In the genomic region with DNA sequence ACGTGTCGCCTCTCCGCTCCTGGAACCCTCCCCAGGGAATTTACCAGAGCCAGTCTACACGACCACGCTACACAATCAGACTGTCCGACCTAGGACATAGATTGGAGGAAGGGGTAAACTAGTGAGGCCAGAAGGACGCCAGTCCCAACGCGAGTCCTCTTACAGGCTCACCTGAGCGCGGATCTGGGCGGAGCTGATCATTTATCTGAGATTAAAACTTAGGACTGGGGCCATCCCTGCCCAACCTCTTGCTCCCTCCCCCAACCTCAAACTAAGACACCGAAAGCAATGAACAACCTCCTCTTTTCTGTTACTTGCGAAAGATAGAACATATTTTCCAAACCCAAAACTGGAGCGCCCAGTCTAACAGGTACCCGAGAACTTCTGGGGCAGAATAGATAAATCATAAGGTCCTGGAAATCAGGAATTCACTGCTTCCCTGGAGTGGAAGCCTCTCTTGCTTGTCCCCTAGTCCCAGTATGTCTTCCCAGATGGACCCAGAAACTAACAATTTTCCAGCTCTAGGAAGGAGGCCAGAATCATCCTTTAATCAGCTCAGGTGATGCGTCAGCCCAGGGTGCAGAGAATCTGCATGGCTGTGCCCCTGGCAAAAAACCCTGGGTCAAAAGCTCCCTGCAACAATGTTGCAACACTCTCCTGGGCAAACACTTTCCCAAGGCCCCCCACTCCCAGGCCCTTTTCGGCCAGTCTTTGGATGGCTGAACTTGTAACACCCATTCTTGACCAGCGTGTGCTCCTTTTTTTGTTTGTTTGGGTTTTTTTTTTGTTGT, we compare ENCODE assay signal across 8 mouse cellular contexts. TPM values are rescaled to one million over a fixed set of nuclear protein-coding genes. Genes with fewer than 3 reads are reported as not detected.
DNase-seq lines count a peak whose midpoint lies in the region; ATAC-seq and TF ChIP-seq lines count a peak whose summit lies in the region.

No protein-coding gene starts in this region.

- H3K27ac ChIP-seq in embryonic facial prominence, embryonic 12.5 days: peak overlapping the region; percentile 91; the same call in 1 of the 2 replicates
- peak overlapping the region; percentile 88 for H3K27ac ChIP-seq in hindbrain, embryonic 15.5 days (replicated peaks)
- peak overlapping the region; percentile 79 for H3K27ac ChIP-seq in midbrain, postnatal 0 days (ENCODE audit: low read depth, low read length)

- H3K9ac ChIP-seq in embryonic facial prominence, embryonic 12.5 days: peak overlapping the region; percentile 57
- H3K9ac ChIP-seq in hindbrain, embryonic 15.5 days: peak overlapping the region; percentile 54
- peak overlapping the region; percentile 73 for H3K9ac ChIP-seq in midbrain, postnatal 0 days (replicated peaks; ENCODE audit: low read length, poor library complexity, severe bottlenecking)

- ATAC-seq in embryonic facial prominence, embryonic 12.5 days (ENCODE audit: insufficient number of reproducible peaks, insufficient read depth, low FRiP score, low TSS enrichment): peak; percentile 45
- no peak for ATAC-seq in hindbrain, embryonic 15.5 days (ENCODE audit: low FRiP score, low read depth)
- no peak for ATAC-seq in midbrain, postnatal 0 days (ENCODE audit: low FRiP score)

- peaks cover 34% of the 10 kb centered on the region for H3K4me1 ChIP-seq in embryonic facial prominence, embryonic 12.5 days
- H3K4me1 ChIP-seq in hindbrain, embryonic 15.5 days (replicated peaks): peaks cover 39% of the 10 kb centered on the region
- H3K4me1 ChIP-seq in midbrain, postnatal 0 days (ENCODE audit: insufficient read depth, low read length): peaks cover 20% of the 10 kb centered on the region

- H3K36me3 ChIP-seq in embryonic facial prominence, embryonic 12.5 days: peaks cover 9% of the 10 kb centered on the region
- no peaks in the 10 kb centered on the region for H3K36me3 ChIP-seq in hindbrain, embryonic 15.5 days
- no peaks in the 10 kb centered on the region for H3K36me3 ChIP-seq in midbrain, postnatal 0 days (ENCODE audit: insufficient read depth, low read length)

- H3K4me2 ChIP-seq in embryonic facial prominence, embryonic 12.5 days (replicated peaks): peak overlapping the region; percentile 92
- peak overlapping the region; percentile 71 for H3K4me2 ChIP-seq in hindbrain, embryonic 15.5 days
- peak overlapping the region; percentile 79 for H3K4me2 ChIP-seq in midbrain, postnatal 0 days (ENCODE audit: low read depth, low read length, poor library complexity, severe bottlenecking)

- 21% methylated on average over 19 of the region's 19 CpGs for WGBS in embryonic facial prominence, embryonic 12.5 days
- 24% methylated on average over 19 of the region's 19 CpGs for WGBS in hindbrain, embryonic 15.5 days
- WGBS in midbrain, postnatal 0 days: 25% methylated on average over 19 of the region's 19 CpGs

- TF ChIP-seq CTCF in midbrain, postnatal 0 days (IDR thresholded peaks at IDR 0.05): no peak

- H3K9me3 ChIP-seq in embryonic facial prominence, embryonic 12.5 days: no peaks in the 10 kb centered on the region
- no peaks in the 10 kb centered on the region for H3K9me3 ChIP-seq in hindbrain, embryonic 15.5 days
- no peaks in the 10 kb centered on the region for H3K9me3 ChIP-seq in midbrain, postnatal 0 days (ENCODE audit: low read length)

- H3K27me3 ChIP-seq in embryonic facial prominence, embryonic 12.5 days: no peaks in the 10 kb centered on the region
- no peaks in the 10 kb centered on the region for H3K27me3 ChIP-seq in hindbrain, embryonic 15.5 days
- no peaks in the 10 kb centered on the region for H3K27me3 ChIP-seq in midbrain, postnatal 0 days (ENCODE audit: insufficient read depth, low read length)

- H3K4me3 ChIP-seq in embryonic facial prominence, embryonic 12.5 days: peak overlapping the region; percentile 78
- peak overlapping the region; percentile 58 for H3K4me3 ChIP-seq in hindbrain, embryonic 15.5 days
- peak overlapping the region; percentile 54 for H3K4me3 ChIP-seq in midbrain, postnatal 0 days (ENCODE audit: low read depth, low read length)

- peak; percentile 29 for DNase-seq in left cerebral cortex, adult 11 months (ENCODE audit: low spot score)
- no peak for DNase-seq in left cerebral cortex, adult 18-20 months (ENCODE audit: low spot score in 2 of 2)
- no peak for DNase-seq in midbrain, postnatal 0 days (ENCODE audit: low spot score)
- DNase-seq in right cerebral cortex, adult 2 months (ENCODE audit: low spot score in 2 of 2): no peak
- no peak for DNase-seq in adrenal gland, postnatal 4 days (ENCODE audit: low spot score in 2 of 2)
- no peak for DNase-seq in right cerebral cortex, postnatal 4 days

RNA-seq across cellular contexts. Expression of a gene that starts 0.8 kb away (rescaled TPM):
- 100 to 1,000 TPM; 133 to 140 TPM for total RNA-seq in left cerebral cortex, adult 18-20 months (2021)
- 201 and 203 TPM in 2 replicates for polyA plus RNA-seq in embryonic facial prominence, embryonic 12.5 days (2016; fragmentation: Nextera tagmentation; extraction: Ambion mirVana)
- 228 and 230 TPM in 2 replicates for polyA plus RNA-seq in hindbrain, embryonic 15.5 days (2015; fragmentation: Nextera tagmentation; extraction: Ambion mirVana)
- total RNA-seq in midbrain, postnatal 0 days (2014; rRNA removed): 207 and 228 TPM in 2 replicates
- polyA plus RNA-seq in midbrain, postnatal 0 days (2015; fragmentation: Nextera tagmentation; extraction: Ambion mirVana): 116 and 120 TPM in 2 replicates
- total RNA-seq in adrenal gland, postnatal 4 days (2021): 100 to 1,000 TPM; 420 to 464 TPM

RNA-seq across cellular contexts. Expression of a gene that starts 16.8 kb away (rescaled TPM):
- total RNA-seq in left cerebral cortex, adult 18-20 months (2021): 1 to 10 TPM in 1 of 2 experiments, under 1 TPM in 1; 0.98 to 1.5 TPM
- 0.73 and 1.8 TPM in 2 replicates for polyA plus RNA-seq in embryonic facial prominence, embryonic 12.5 days (2016; fragmentation: Nextera tagmentation; extraction: Ambion mirVana)
- 2.6 and 2.7 TPM in 2 replicates for polyA plus RNA-seq in hindbrain, embryonic 15.5 days (2015; fragmentation: Nextera tagmentation; extraction: Ambion mirVana)
- total RNA-seq in midbrain, postnatal 0 days (2014; rRNA removed): 0.33 and 0.71 TPM in 2 replicates
- polyA plus RNA-seq in midbrain, postnatal 0 days (2015; fragmentation: Nextera tagmentation; extraction: Ambion mirVana): 0.96 and 1.4 TPM in 2 replicates
- total RNA-seq in adrenal gland, postnatal 4 days (2021): 1 to 10 TPM; 2.2 TPM

RNA-seq across cellular contexts. Expression of a gene that starts 46.1 kb away (rescaled TPM):
- total RNA-seq in left cerebral cortex, adult 18-20 months (2021): 100 to 1,000 TPM in 1 of 2 experiments, 10 to 100 TPM in 1; 92.4 to 131 TPM
- polyA plus RNA-seq in embryonic facial prominence, embryonic 12.5 days (2016; fragmentation: Nextera tagmentation; extraction: Ambion mirVana): 36.2 and 37.2 TPM in 2 replicates
- polyA plus RNA-seq in hindbrain, embryonic 15.5 days (2015; fragmentation: Nextera tagmentation; extraction: Ambion mirVana): 60.1 and 61.3 TPM in 2 replicates
- total RNA-seq in midbrain, postnatal 0 days (2014; rRNA removed): 54.7 and 68.8 TPM in 2 replicates
- 65.3 and 76.0 TPM in 2 replicates for polyA plus RNA-seq in midbrain, postnatal 0 days (2015; fragmentation: Nextera tagmentation; extraction: Ambion mirVana)
- total RNA-seq in adrenal gland, postnatal 4 days (2021): 10 to 100 TPM; 49.5 to 51.3 TPM

RNA-seq across cellular contexts. Expression of a gene that starts 56.0 kb away (rescaled TPM):
- 100 to 1,000 TPM; 104 to 106 TPM for total RNA-seq in left cerebral cortex, adult 18-20 months (2021)
- polyA plus RNA-seq in embryonic facial prominence, embryonic 12.5 days (2016; fragmentation: Nextera tagmentation; extraction: Ambion mirVana): 12.7 and 13.4 TPM in 2 replicates
- 9.8 and 11.1 TPM in 2 replicates for polyA plus RNA-seq in hindbrain, embryonic 15.5 days (2015; fragmentation: Nextera tagmentation; extraction: Ambion mirVana)
- total RNA-seq in midbrain, postnatal 0 days (2014; rRNA removed): 57.4 and 66.2 TPM in 2 replicates
- 9.1 and 10.3 TPM in 2 replicates for polyA plus RNA-seq in midbrain, postnatal 0 days (2015; fragmentation: Nextera tagmentation; extraction: Ambion mirVana)
- 10 to 100 TPM; 48.8 to 50.0 TPM for total RNA-seq in adrenal gland, postnatal 4 days (2021)
